Mouse (Mus musculus): ENCODE data around the gene Pcbp3.

GRCm38 (mm10) chr10:77007433-77008108 lies 45.9 kb upstream of the Pcbp3 start:
- TF ChIP-seq CTCF (IDR thresholded peaks at IDR 0.05; ENCODE audit: insufficient read depth, low read depth, low read length) (no peak), POLR2A (IDR thresholded peaks at IDR 0.05; ENCODE audit: insufficient read depth, low read depth, low read length) (no peak)
